Mouse (Mus musculus): Measurements from ENCODE around the gene Adipoq. TPM values are rescaled to one million over a fixed set of nuclear protein-coding genes. Genes with fewer than 3 reads are reported as not detected.

Gene Adipoq
- polyA plus RNA-seq, 2 experiments: not detected

GRCm38 (mm10) chr16:23106121-23106520 lies 40.2 kb upstream of the Adipoq start:
- TF ChIP-seq CTCF (IDR thresholded peaks at IDR 0.05; ENCODE audit: low read depth) (no peak), EP300 (IDR thresholded peaks at IDR 0.05; ENCODE audit: low read depth) (no peak)
- peaks cover 6 to 11% of the 10 kb centered on the region in 2 experiments for H3K4me1 ChIP-seq (replicated peaks; ENCODE audit: control insufficient read depth in 2 of 2, insufficient read depth in 2 of 2, low read length in 1 of 2)
- H3K9ac ChIP-seq (replicated peaks): no peak overlapping the region
- 65% methylated on average over 7 of the region's 7 CpGs for WGBS (ENCODE audit: insufficient replicate concordance)
- no peaks in the 10 kb centered on the region for H3K9me3 ChIP-seq (ENCODE audit: control insufficient read depth, low read length)
- ATAC-seq (ENCODE audit: insufficient read depth): no peak
- no peak overlapping the region; the same call in 1 of the 2 replicates for H3K4me2 ChIP-seq (ENCODE audit: low read depth)
- no peak overlapping the region for H3K4me3 ChIP-seq (ENCODE audit: insufficient read depth in 1 of 2, low read depth in 2 of 2, low read length in 2 of 2)
- no peak overlapping the region for H3K27ac ChIP-seq
- H3K27me3 ChIP-seq (ENCODE audit: control insufficient read depth, insufficient read depth, low read length): no peaks in the 10 kb centered on the region
- no peak for DNase-seq (ENCODE audit: low read depth in 3 of 3, low spot score in 3 of 3)
- peaks cover 29% of the 10 kb centered on the region for H3K36me3 ChIP-seq (replicated peaks; ENCODE audit: control insufficient read depth, insufficient read depth, low read depth)

GRCm38 (mm10) chr16:23107231-23107942 lies 38.9 kb upstream of the Adipoq start, which contains the start of gene Eif4a2:
Eif4a2 (plus strand) TSS chr16:23107444.
- Histone ChIP-seq H3K9me3 (ENCODE audit: control insufficient read depth, low read length) (no peaks in the 10 kb centered on the region), H3K27ac (peak within 1 kb of the TSS; percentile 90), H3K4me2 (ENCODE audit: low read depth) (peak within 1 kb of the TSS; percentile 80), H3K9ac (replicated peaks) (peak within 1 kb of the TSS; percentile 99), H3K4me1 (replicated peaks; ENCODE audit: control insufficient read depth in 2 of 2, insufficient read depth in 2 of 2, low read length in 1 of 2) (peaks cover 3 to 11% of the 10 kb centered on the region in 2 experiments), H3K36me3 (replicated peaks; ENCODE audit: control insufficient read depth, insufficient read depth, low read depth) (peaks cover 42% of the 10 kb centered on the region), H3K27me3 (ENCODE audit: control insufficient read depth, insufficient read depth, low read length) (no peaks in the 10 kb centered on the region), H3K4me3 (ENCODE audit: insufficient read depth in 1 of 2, low read depth in 2 of 2, low read length in 2 of 2) (peak within 1 kb of the TSS; percentile 88 to 89)
- TF ChIP-seq CTCF (IDR thresholded peaks at IDR 0.05; ENCODE audit: low read depth): peak; percentile 27; the same call in 1 of the 2 replicates
- peak; percentile 51 for TF ChIP-seq EP300 (IDR thresholded peaks at IDR 0.05; ENCODE audit: low read depth)
- WGBS (ENCODE audit: insufficient replicate concordance): under 1% methylated on average over 71 of the region's 71 CpGs
- ATAC-seq (ENCODE audit: insufficient read depth): peak; percentile 91
- peak; percentile 82 to 83 (median 82) for DNase-seq (ENCODE audit: low read depth in 3 of 3, low spot score in 3 of 3)

GRCm38 (mm10) chr16:23107946-23108759 lies 38.2 kb upstream of the Adipoq start:
- WGBS (ENCODE audit: insufficient replicate concordance): under 1% methylated on average over 52 of the region's 52 CpGs
- H3K4me1 ChIP-seq (replicated peaks; ENCODE audit: control insufficient read depth in 2 of 2, insufficient read depth in 2 of 2, low read length in 1 of 2): peaks cover 0 to 9% of the 10 kb centered on the region in 2 experiments; a peak in 3 of 4 replicates
- peak overlapping the region; percentile 80 for H3K4me2 ChIP-seq (ENCODE audit: low read depth)
- H3K9ac ChIP-seq (replicated peaks): peak overlapping the region; percentile 99
- no peaks in the 10 kb centered on the region for H3K27me3 ChIP-seq (ENCODE audit: control insufficient read depth, insufficient read depth, low read length)
- peak; percentile 73 for ATAC-seq (ENCODE audit: insufficient read depth)
- TF ChIP-seq EP300 (IDR thresholded peaks at IDR 0.05; ENCODE audit: low read depth) (no peak), CTCF (IDR thresholded peaks at IDR 0.05; ENCODE audit: low read depth) (no peak)
- peak; percentile 55 to 68 (median 63) for DNase-seq (ENCODE audit: low read depth in 3 of 3, low spot score in 3 of 3)
- H3K4me3 ChIP-seq (ENCODE audit: insufficient read depth in 1 of 2, low read depth in 2 of 2, low read length in 2 of 2): peak overlapping the region; percentile 88 to 89
- no peaks in the 10 kb centered on the region for H3K9me3 ChIP-seq (ENCODE audit: control insufficient read depth, low read length)
- peaks cover 50% of the 10 kb centered on the region for H3K36me3 ChIP-seq (replicated peaks; ENCODE audit: control insufficient read depth, insufficient read depth, low read depth)
- peak overlapping the region; percentile 90 for H3K27ac ChIP-seq

- H3K4me1 ChIP-seq (replicated peaks; ENCODE audit: control insufficient read depth in 2 of 2, insufficient read depth in 2 of 2, low read length in 1 of 2): peaks cover 0 to 9% of the 10 kb centered on the region in 2 experiments; a peak in 2 of 4 replicates
- peak overlapping the region; percentile 80 for H3K4me2 ChIP-seq (ENCODE audit: low read depth)
- peaks cover 54% of the 10 kb centered on the region for H3K36me3 ChIP-seq (replicated peaks; ENCODE audit: control insufficient read depth, insufficient read depth, low read depth)
- H3K27me3 ChIP-seq (ENCODE audit: control insufficient read depth, insufficient read depth, low read length): no peaks in the 10 kb centered on the region
- peak overlapping the region; percentile 88 to 89 for H3K4me3 ChIP-seq (ENCODE audit: insufficient read depth in 1 of 2, low read depth in 2 of 2, low read length in 2 of 2)
- 2% methylated on average over 5 of the region's 5 CpGs for WGBS (ENCODE audit: insufficient replicate concordance)
- no peak for TF ChIP-seq EP300 (IDR thresholded peaks at IDR 0.05; ENCODE audit: low read depth)
- TF ChIP-seq CTCF (IDR thresholded peaks at IDR 0.05; ENCODE audit: low read depth): no peak
- peak overlapping the region; percentile 99 for H3K9ac ChIP-seq (replicated peaks)
- peak overlapping the region; percentile 90 for H3K27ac ChIP-seq
- ATAC-seq (ENCODE audit: insufficient read depth) (no peak), DNase-seq (ENCODE audit: low read depth in 3 of 3, low spot score in 3 of 3) (no peak)
- no peaks in the 10 kb centered on the region for H3K9me3 ChIP-seq (ENCODE audit: control insufficient read depth, low read length)
Measured at GRCm38 (mm10) chr16:23108943-23109342, 37.4 kb upstream of the Adipoq start.

All from liver, embryonic 14.5 days (tissue).